Mouse (Mus musculus): ENCODE data around the gene Mmp14. TPM values are rescaled to one million over a fixed set of nuclear protein-coding genes. Genes with fewer than 3 reads are reported as not detected.

Gene Mmp14
- total RNA-seq, 2 experiments from 2014 or later, result 7.9 to 14.8 TPM

GRCm38 (mm10) chr14:54493236-54493635 is 61.8 kb downstream of the Mmp14 start:
- no peak for DNase-seq (ENCODE audit: low spot score in 2 of 2)
- intact Hi-C loops (cut with DNase I), result loop anchor here (2.0 to 5.0 kb wide), 3 partner anchors 28 to 432 kb away; partner anchors contain the start of genes Lrp10 and Mmp14

DNA sequence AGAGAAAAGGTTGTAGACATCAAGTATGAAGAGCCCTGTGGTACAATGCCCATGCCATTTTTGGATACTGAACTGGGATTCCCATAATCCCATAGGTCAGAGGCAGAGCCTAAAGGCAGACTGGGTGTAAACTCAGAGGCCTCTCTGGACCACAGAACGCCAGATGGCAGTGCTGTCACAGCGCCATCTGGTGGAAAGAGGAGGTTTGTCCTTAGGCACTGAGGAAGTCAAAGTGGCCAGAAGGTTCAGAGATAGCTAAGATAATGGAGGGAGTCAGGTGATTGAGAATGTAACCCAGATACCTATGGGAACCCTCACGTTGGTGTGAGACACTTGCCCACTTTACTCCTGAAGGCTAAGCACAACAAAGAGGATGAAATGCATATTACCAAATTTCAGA is 62.8 kb downstream of the Mmp14 start:
- intact Hi-C loops (cut with DNase I), result loop anchor here (2.0 to 5.0 kb wide), 2 partner anchors 62 to 261 kb away; partner anchors contain the start of gene Mmp14
- DNase-seq (ENCODE audit: low spot score in 2 of 2), result peak; percentile 62 to 64

Other genes with a start within 250 kb of the Mmp14 start
- 100 to 1,000 TPM; 119 TPM for gene Dad1, start 177.5 kb upstream of the Mmp14 start, total RNA-seq (2021)
- gene Abhd4, start 177.4 kb upstream of the Mmp14 start, total RNA-seq (2021), result 10 to 100 TPM; 43.4 to 45.6 TPM
- not detected for gene Olfr49, start 146.7 kb upstream of the Mmp14 start, total RNA-seq (2021)
- gene Oxa1l, start 70.8 kb upstream of the Mmp14 start, total RNA-seq (2021), result 10 to 100 TPM; 52.4 to 57.2 TPM
- gene Slc7a7, start 13.8 kb upstream of the Mmp14 start, total RNA-seq (2021), result 1 to 10 TPM; 1.7 to 2.8 TPM
- gene Mrpl52, start 4.7 kb upstream of the Mmp14 start, total RNA-seq (2021), result 10 to 100 TPM; 89.1 to 94.2 TPM
- gene Lrp10, start 32.5 kb downstream of the Mmp14 start, total RNA-seq (2021), result 10 to 100 TPM; 20.6 to 26.9 TPM
- gene Rem2, start 44.5 kb downstream of the Mmp14 start, total RNA-seq (2021), result 1 to 10 TPM; 3.5 to 6.6 TPM
- gene Prmt5, start 85.9 kb downstream of the Mmp14 start, total RNA-seq (2021), result 10 to 100 TPM; 49.3 to 54.7 TPM
- 1 to 10 TPM; 1.9 TPM for gene Haus4, start 123.0 kb downstream of the Mmp14 start, total RNA-seq (2021)
- gene Ajuba, start 145.9 kb downstream of the Mmp14 start, total RNA-seq (2021), result 1 to 10 TPM; 1.6 to 2.1 TPM
- gene 4931414P19Rik, start 174.4 kb downstream of the Mmp14 start, total RNA-seq (2021), result 10 to 100 TPM in 1 of 2 experiments, 1 to 10 TPM in 1; 8.9 to 10.4 TPM
- gene Psmb5, start 186.4 kb downstream of the Mmp14 start, total RNA-seq (2021), result 100 to 1,000 TPM; 164 to 182 TPM
- under 1 TPM in 1 of 2 experiments, not detected in 1; 0.07 TPM for gene Psmb11, start 189.8 kb downstream of the Mmp14 start, total RNA-seq (2021)
- not detected for gene Gm17606, start 209.3 kb downstream of the Mmp14 start, total RNA-seq (2021)
- gene Cdh24, start 209.8 kb downstream of the Mmp14 start, total RNA-seq (2021), result 10 to 100 TPM in 1 of 2 experiments, 1 to 10 TPM in 1; 8.0 to 11.1 TPM

All from left cerebral cortex, postnatal 25 days (tissue).